Mouse (Mus musculus): ENCODE measurements at regions not wholly inside any gene's neighbourhood (a gene's known extent, or its start where the extent isn't known, plus 50 kb on each side); places are given as distances from the start of the nearest gene placed in this dataset.

- TF ChIP-seq CTCF (conservative IDR thresholded peaks at IDR 0.05; ENCODE audit: insufficient read depth, insufficient read length, low read depth, low read length) (no peak), POLR2A (IDR thresholded peaks at IDR 0.05; ENCODE audit: low read depth, low read length) (no peak)
Measured at GRCm38 (mm10) chr1:41449972-41450371, 644.6 kb downstream of the Tmem182 start.
